Mouse (Mus musculus) v-Abl transformed pro-B cells (cell line): ENCODE measurements around the gene Chic2.

Experiments
- in situ Hi-C, 2 experiments: fragments of 400-800 bp; cut with MboI; formaldehyde crosslinking; loops; one replicate each; pipeline ENCODE4 v1.15.1; 2025; ENCODE audit not compliant: unreplicated experiment in 2 of 2

Chic2 gene

DNA sequence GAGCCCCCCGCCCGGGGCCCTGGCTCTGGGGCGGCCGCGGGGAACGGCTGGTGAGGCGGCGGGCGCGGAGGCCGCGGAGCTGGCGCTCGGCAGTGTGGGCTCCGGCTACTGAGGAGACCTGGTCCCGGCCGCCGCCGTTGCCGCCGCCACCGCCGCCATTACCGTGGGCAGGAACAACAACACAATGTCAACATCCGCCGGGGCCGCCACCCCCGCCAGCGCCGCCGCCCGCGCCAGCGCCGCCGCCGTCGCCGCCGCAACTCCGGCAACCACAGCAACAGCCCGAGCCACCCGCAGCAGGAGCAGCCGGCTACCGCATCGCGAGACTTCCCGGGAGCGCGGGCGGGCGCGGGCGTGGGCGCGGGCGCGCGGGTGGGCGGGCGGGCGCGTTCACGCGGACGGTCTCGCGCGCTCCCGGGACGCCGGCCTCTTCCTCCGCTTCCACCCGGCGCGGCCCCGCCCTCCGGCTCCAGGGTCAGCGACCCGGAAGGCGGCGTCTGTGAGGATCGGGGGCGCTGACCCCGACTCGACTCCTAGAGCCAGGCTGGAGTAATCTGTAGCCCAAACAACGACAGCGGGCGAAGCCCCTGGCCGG lies at the start of gene Chic2:
Gene Chic2 (minus strand): TSS at position 465 of the 595 bp plus-strand sequence.
- in situ Hi-C loops, result loop anchor here (5.0 to 25.0 kb wide), 6 partner anchors 510 to 1557 kb away; partner anchors contain the start of genes Dcun1d4 (in 1 of the 2), Fip1l1 (in 1 of the 2), Scfd2 (in 1 of the 2) and Srd5a3 (in 1 of the 2)

DNA sequence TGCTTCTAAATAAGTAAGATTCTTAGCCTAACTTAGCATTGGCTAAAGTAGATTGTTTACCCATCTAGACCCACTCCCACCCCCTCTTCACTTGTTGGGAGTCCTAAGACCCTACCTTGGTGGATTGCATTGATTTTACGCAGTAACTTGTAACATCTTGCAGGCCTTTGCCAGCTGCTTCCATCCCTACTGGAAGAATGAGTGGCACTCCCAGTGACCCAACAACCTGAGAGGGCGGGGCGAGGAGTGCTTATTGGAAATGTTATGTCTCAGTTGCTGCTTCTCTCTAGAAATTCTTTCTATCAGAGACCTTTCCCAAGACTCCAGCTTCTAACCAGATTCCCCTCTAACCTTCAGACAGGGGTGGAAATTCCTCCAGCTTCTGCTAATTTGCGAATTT lies 41.3 kb upstream of the Chic2 start:
- in situ Hi-C loops, result no loop called here

DNA sequence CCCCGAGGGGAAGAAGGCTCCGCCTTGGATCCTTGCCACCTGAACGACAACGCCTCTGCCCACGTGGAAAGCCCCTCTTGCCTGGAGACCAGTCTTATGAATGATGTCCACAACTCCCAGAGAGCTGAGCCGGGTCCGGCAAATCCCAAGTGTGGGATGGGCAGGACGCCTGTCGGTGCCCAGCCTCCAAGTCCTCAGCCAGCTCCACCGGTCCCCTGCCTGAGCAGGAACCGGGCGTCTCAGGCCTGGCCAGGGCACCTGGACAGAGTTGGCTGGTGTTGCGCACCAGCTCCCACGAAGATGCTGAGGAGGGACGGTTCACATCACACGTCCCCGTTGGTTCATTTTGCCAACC lies 40.9 kb upstream of the Chic2 start:
- in situ Hi-C loops, result no loop called here

DNA sequence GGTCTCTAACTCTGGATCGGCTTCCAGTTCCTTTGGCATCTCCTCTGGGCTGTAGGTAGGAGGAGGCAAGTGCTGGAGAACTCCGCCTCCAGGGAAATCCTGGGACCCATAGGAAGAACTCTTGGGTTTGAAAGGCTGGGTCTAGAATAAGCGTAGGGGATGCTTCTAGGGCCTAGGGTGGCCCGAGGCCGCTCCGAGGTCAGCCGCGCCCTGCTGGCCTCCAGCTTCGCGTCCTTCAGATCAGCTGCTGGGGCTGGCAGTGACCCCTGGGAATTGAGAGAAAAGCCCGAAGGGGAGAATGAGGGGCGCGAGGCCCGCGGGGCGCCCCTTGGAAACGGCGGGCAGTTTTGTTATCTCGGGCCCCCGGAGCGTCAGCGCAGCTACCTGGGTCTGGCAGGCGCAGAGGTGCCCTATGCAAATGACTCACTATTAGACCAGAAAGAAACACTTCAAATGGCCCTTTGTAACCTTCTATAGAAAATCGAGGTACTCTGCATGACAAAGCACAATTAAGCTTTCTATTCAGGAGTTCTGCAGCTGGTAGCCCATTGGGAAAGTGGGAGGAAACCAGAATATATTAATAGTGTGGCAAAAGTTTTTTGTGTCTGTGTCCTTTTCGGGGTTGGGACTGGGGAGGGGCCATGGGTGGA lies 40.4 kb upstream of the Chic2 start:
- in situ Hi-C loops, result no loop called here

DNA sequence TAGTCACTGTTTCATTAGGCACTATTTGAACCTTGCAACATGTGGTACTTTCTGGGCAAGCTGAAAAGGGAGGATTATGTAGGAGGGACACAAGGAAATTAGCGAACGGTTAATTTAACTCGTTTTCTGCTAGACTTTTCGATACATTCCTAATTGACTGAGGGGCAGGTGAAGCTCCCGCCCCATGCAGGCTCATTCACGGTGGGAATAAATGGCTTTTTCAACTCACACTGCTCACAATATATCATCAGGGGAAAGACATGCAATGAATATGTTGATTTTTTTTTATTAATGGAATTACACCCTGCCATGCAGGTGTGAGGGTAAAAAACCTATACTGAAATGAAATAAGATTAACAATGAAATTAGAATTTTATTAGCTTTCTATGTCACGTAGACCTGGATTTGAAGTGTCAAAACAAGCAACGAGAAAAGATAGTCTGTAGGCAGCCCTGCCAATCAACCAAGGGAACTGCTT lies 39.9 kb upstream of the Chic2 start:
- in situ Hi-C loops, result no loop called here

DNA sequence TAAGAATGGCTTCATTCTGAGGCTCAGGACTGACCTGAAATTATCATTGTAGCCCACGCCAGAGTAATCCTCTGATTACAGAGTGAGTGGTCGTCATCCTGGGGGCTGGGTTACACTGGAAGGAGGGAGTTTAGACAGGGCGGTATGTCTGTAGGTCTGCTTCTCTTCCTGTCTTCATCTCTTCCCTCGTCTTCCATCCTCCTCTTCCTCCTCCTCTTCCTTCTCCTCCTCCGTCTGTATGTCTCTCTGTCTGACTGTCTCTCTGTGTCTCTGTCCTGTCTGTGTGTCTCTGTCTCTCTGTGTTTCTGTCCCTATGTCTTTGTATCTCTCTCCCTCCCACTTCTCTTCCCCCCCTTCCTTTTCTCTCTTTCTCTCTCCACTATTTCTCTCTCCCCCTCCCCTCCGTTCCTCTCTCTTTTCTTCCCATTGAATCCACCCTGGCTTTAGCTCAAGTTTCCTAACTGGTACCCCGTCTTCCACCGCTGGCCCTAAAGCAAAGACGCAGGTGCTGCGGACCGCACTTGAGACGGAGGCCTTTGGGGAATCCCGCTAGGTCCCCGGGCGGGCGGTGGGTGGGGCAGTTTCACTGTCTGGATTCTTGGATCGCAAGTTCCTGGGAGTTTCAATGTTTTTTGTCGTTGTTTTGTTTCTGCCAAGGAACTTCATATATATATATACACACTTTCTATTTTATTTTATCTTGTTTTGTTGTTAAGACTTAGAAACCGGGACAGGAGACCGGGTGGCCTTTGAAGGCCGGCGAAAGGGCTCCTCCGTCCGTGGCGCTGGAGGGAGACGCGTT lies 39.2 kb upstream of the Chic2 start:
- in situ Hi-C loops, result no loop called here

DNA sequence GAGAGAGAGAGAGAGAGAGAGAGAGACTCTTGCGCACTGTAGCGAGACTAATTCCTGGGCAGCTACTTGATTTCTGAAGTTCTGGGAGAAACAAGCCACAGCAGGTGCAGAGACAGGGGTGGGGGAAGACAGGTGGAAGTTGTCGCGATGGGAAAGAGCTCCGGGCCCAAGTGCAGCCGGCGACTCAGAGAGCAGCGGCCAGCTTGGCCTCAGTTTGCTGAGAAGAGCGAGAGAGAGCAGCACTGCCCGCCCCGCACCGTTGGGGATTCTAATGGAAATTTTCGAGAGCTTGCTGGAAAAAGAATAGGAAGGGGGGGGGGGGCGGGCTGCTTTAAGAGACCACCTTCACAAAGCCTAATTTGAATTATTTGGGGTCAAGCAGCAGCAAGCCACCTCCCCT lies 38.5 kb upstream of the Chic2 start:
- in situ Hi-C loops, result no loop called here

DNA sequence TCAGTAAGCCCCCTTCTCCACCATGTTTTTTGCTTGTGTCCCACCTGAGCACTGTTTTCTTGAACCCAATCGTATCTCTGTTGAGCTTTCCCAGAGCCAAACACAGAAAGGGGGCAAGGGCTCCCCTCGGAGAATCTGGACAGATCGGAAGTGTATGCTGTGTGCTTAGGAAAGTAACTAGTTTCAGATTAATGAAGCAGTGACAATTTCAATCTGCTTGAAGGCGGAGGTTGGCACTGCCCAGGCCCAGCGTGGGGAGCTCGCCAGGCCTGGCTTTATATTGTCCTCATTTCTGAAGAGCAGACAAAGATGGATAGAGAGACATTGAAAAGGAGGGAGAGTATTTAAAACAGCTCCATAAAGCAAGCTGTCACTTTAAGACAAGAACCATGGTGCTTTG lies 37.9 kb upstream of the Chic2 start:
- in situ Hi-C loops, result no loop called here

DNA sequence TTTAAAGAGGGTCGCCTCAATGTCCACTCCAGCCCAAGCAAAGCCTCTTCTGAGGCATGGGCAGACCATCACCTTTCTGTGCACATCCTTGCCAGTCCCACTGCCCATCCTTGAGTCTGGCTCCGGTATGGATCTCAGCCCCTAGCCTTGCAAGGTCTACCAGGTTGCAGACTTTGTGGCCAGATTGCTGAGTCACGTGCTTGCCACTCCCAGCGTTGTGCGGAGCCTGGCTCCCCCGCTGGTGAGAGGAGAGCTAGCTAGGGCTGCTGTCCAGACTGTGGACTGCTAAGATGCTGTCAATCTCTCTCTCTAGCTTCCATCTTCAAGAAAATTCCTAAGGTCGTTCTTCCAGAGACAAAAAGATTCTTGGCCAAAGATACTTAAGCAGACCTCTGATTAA lies 35.0 kb upstream of the Chic2 start:
- in situ Hi-C loops, result no loop called here

DNA sequence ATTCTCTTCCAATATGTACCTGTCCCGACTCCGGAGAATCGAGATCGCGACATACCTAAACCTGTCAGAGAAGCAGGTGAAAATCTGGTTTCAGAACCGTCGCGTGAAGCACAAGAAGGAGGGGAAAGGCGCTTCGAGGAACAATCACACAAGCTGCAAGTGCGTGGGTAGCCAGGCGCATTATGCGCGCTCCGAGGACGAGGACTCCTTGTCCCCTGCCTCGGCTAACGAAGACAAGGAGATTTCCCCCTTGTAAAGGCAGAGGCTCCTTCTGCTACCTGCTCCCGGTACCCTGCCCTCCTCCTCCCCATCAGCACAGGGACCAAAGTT lies 32.4 kb upstream of the Chic2 start:
- in situ Hi-C loops, result no loop called here

DNA sequence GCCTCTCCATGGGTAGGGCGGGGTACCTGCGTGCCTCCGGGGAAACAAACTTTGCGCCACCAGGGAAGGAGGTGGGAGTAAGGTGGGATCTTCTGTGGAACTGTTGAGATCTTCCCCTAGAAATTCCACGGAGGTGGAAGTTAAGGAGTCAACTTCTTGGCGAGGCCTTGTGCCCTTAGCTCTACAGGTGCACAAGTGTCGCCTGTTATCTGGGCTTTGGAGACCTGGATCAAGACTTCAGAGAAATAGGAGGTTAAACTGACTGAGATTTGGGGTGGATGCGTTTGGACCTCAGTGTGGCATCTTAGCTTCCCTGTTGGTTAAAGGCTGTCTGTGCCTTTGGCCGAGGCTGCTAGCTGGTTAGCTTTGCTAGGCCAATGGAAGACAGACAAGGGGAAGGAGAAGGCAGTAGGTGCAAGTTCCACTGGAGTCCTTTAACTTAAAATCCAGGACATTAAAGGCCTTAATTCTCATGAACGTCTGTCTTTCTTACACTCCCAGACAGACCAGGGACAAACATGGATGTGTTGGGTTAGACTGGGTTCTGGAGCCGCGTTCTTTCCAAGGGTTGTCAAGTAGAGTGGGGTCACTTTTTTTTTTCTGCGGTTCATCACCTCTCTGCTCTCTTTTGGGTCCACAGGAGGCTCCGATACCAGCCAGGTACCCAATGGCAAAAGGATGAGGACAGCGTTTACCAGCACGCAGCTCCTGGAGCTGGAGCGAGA lies 31.9 kb upstream of the Chic2 start:
- in situ Hi-C loops, result no loop called here

DNA sequence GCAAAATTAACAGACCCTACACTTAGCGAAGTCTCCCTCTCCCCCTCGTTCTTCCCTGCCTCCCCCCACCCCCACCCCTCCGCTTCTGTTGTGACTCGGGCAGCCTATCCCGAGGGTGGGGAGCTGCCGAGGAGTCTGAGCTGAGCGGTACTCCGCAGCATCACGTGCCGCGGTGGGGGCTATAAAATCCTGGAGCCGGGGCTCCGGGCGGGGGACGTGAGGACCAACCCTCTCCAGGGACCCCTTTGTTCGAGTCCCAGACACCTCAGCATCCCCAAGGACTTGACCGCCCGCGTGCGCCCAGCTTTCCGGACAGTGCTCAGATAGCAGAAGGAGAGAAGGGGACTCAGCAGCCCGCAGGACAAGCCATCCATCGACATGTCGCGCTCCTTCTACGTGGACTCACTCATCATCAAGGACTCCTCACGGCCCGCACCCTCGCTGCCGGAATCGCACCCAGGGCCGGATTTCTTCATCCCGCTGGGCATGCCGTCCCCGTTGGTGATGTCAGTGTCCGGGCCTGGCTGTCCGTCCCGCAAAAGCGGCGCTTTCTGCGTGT lies 30.9 kb upstream of the Chic2 start, which contains the start of gene Gsx2:
Gene Gsx2 (plus strand): TSS at position 219 of the 559 bp plus-strand sequence.
- in situ Hi-C loops, result no loop called here

DNA sequence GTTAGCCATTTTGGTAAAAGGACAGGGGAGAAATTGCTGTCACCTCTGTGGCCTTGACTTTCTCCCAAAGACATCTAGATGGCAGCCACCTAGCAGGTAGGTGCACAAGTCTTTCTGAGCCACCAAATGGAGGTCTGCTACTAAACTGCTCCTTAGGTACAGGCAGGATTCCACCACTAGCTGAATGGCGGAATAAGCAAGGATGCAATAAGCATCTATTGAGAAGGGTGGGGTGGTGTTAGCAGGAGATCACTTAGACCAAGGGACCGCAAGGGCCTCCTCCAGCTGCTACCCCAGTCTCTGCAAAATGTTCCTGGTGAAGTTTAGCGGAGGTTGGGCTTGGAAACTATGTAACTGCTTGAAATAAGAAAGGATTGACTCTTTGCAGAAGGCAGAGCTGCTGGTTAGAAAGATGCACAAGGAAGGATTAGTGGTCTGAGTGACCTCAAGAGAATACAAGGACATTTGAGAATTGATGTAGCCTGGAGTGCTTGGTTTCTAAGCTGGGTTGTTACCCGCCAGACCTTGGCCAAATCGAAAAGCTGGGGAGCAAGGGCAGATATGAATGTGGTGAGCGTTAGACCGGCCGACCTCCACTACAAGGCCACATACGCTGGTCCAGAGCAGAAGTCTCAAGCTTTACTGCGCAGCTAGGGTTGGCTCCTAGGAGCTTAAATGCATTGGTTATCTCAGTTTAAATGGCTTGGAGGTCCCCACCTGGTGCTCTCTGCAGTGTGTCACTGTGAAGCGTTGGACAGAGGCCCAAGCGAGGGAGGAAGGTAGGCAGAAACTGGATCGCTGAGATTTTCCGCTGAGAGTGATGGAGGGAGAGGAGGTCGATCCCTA lies 30.2 kb upstream of the Chic2 start:
- in situ Hi-C loops, result no loop called here

DNA sequence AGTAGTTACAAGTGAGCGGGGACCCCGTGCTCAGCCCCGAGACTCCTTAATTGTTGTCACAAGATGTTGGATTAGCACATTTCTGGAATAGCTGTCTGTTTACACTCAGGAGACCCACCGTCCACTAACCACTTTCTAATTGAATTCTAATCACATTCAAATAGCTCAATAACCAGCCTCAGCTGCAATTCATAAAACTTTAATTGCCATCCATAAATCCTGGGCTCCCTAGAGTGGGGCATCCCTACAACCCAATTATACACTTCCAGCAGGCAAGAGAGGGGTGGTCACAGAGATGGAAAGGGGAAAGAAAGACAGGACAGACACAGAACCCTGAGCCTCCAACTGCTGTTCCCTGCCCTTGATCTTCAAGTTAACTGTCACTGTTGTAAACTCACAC lies 29.6 kb upstream of the Chic2 start:
- in situ Hi-C loops, result no loop called here

DNA sequence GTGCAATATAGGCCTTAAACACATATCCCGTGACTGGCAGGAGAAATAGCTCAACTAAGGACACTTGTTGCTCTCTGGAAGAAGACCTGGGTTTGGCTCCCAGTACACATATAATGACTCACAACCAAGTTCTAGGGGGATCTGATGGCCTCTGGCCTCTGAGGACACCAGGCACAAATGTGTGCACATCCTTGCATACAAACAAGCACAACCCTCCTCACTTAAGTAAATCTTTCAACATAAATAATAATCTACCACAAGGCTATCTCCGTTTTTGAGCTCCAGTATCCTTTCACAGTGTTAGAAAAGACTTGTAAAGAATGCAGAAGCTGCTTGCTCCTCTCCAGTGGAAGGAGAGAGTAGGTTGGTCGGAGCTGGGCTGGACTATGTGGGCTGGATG lies 29.1 kb upstream of the Chic2 start:
- in situ Hi-C loops, result no loop called here

DNA sequence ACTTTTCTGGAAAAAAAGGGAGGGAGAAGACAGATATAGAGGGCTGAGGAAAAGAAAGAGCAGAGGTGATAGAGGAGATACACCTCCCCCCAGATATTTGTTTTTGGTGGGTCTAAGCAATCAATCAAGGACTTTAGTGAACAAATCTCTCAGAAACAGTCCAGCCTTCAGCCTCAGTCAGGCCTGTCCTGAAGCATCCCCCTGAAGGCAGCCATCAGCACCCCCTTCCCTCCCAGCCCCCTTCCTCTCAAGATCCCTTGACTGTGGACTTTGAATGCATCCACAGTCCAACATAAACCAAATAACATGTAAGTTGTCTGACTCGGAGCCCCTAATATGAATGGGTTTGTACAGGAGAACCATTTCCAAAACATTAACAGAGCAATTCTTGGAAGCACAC lies 28.6 kb upstream of the Chic2 start:
- in situ Hi-C loops, result no loop called here

DNA sequence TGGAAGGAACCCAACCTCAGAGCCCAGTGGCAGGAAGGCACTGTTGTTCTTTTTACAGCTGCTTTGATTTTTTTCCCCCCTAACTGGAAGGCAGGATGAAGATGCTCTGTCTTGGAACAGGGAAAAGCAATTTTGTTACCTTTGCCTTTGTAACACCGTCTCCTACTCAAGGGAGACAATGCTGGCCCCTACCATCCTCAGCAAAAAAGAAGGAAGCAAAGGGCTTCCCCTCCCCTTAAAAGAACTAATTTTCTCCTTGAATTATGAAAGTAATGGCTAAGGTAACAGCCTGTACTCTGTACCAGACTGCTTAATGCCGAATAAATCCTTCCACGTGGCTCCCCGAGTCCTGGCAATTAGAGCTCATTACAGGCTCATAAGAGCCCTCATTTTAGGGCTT lies 28.0 kb upstream of the Chic2 start:
- in situ Hi-C loops, result no loop called here

DNA sequence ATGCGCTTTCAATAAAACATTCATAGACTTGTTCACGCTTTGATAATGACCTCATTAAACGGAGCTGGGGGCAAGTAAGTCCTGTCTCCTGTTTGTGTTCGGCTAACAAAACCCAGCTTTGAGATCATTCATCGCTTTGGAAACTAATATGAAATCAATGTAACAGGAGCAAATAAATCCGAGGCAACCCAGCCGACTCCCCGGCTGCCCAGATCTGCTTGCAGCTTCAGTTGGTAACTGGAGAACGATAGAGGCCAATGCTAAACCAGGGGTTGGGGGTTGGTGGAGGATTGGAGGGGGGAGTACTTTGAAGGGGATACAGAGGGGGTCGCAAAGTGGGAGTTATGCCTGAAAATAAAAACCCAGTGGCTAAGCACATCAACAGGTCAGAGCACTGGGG lies 27.4 kb upstream of the Chic2 start:
- in situ Hi-C loops, result no loop called here

DNA sequence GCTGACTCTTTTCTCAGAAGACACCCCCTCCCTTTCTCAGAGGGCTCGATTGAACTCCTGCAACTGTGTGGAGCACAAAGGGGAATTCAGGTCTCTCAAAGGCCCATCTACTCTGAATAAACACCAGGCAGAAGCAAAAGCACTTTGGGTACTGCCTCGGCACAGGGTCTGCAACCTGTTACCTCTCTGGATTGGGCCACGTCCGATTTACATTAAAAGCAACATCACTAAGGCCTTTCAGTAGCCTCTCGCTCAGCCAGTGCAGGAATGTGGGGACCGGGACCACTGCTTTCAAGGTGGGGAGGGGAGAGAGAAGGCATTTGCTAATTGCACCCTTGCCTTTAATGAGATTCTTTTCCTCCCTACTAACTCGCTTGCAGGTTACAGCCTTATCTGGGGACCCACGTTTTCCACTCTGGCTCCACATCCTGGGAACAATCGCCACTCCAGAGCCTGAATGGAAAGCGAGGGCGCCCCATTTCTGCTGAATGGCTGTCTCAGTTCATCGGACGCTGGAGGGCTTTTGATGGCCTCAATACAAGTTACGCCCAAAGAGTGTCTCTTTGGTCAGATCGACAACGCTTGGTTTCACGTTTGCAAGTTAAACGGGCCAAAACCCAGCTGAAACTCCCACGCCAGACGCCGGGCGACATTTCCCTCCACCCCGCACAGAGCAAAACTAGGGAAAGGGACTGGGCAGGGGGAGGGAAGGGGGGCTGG lies 26.2 kb upstream of the Chic2 start:
- in situ Hi-C loops, result no loop called here
